Mouse (Mus musculus): Measurements from ENCODE around the gene H2al1i.
"Not testable (repeated sequence)": the region's sequence is repeated elsewhere in the genome, so short reads cannot be mapped to it uniquely, and the experiment has no call there.

GRCm38 (mm10) chrX:11321192-11321591 lies 3.3 kb upstream of the H2al1i start, which contains the start of gene H2al1h:
- not testable (repeated sequence) for TF ChIP-seq CTCF, EP300 (IDR thresholded peaks at IDR 0.05)

Data from lung, postnatal 0 days (tissue).